Mouse (Mus musculus): Measurements from ENCODE around the gene Rab14.
A peak's percentile ranks its signal among the peaks of the same experiment; 100 is the strongest.

DNA sequence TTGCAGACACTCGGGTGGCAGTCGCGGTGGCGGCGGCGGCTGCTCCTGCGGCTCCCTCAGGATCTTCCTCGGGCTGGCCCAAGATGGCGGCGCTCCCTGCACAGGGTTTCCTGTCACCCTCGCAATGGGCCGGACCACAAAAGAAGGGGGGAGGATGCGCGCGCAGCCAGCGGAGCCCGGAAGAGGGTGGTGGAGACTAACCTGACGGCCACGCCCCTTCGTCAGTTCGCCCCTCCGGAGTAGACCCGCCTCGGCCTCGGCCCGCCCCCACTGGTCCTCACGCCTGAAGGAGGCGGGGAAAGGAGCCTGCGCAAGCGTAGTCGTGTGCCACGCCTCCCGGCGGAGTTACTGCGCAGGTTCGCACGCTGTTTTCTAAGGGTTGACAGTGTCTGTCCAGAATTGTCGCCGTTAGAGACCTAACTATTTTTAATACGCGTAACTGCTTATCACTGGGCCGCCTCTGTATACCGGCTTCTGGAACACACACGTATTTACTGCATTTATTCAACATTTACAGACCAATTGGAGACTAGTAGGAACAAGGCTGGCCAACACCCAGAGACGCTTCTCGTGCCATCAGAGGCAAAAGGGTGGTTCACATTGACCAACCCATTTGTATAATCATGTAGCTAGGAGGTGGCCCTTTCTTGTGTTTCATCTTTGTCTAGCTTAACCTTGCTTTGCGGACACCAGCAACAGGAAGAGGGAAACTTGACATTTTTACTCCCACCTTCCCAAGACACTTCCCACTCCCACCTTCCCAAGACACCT is at the start of gene Rab14:
- peak; percentile 27; the same call in 1 of the 2 replicates for TF ChIP-seq CTCF (IDR thresholded peaks at IDR 0.05; ENCODE audit: low read depth)
- TF ChIP-seq EP300 (IDR thresholded peaks at IDR 0.05; ENCODE audit: low read depth): peak; percentile 54; the same call in 1 of the 2 replicates

All from liver, postnatal 0 days (tissue).